Mouse (Mus musculus): ENCODE measurements around the gene Cdk18. TPM values are rescaled to one million over a fixed set of nuclear protein-coding genes. Genes with fewer than 3 reads are reported as not detected.

Gene Cdk18
- polyA plus RNA-seq, 1 experiment from 2014 or later = 1.1 TPM

Other genes with a start within 250 kb of the Cdk18 start
- gene Nucks1, start 229.2 kb downstream of the Cdk18 start, polyA plus RNA-seq (2015; fragmentation: Nextera tagmentation; extraction: Ambion mirVana) = 42.5 and 52.7 TPM in 2 replicates
- 2.6 and 2.7 TPM in 2 replicates for gene Slc45a3, start 176.7 kb downstream of the Cdk18 start, polyA plus RNA-seq (2015; fragmentation: Nextera tagmentation; extraction: Ambion mirVana)
- 9.5 and 10.2 TPM in 2 replicates for gene Elk4, start 132.1 kb downstream of the Cdk18 start, polyA plus RNA-seq (2015; fragmentation: Nextera tagmentation; extraction: Ambion mirVana)
- gene Mfsd4a, start 71.6 kb downstream of the Cdk18 start, polyA plus RNA-seq (2015; fragmentation: Nextera tagmentation; extraction: Ambion mirVana) = 3.2 and 4.8 TPM in 2 replicates
- gene Lemd1, start 51.7 kb upstream of the Cdk18 start, polyA plus RNA-seq (2015; fragmentation: Nextera tagmentation; extraction: Ambion mirVana) = not detected in 2 replicates
- not detected in 2 replicates for gene AC124108.1, start 51.8 kb upstream of the Cdk18 start, polyA plus RNA-seq (2015; fragmentation: Nextera tagmentation; extraction: Ambion mirVana)
- gene Gm10188, start 90.1 kb upstream of the Cdk18 start, polyA plus RNA-seq (2015; fragmentation: Nextera tagmentation; extraction: Ambion mirVana) = not detected in 2 replicates
- 0.03 and 0.06 TPM in 2 replicates for gene Klhdc8a, start 158.9 kb upstream of the Cdk18 start, polyA plus RNA-seq (2015; fragmentation: Nextera tagmentation; extraction: Ambion mirVana)
- gene Nuak2, start 176.4 kb upstream of the Cdk18 start, polyA plus RNA-seq (2015; fragmentation: Nextera tagmentation; extraction: Ambion mirVana) = 1.6 and 1.8 TPM in 2 replicates

Measured in liver, embryonic 13.5 days (tissue).